Mouse (Mus musculus) forebrain, embryonic 15.5 days (tissue): ENCODE measurements around the gene Prune2. TPM values are rescaled to one million over a fixed set of nuclear protein-coding genes. Genes with fewer than 3 reads are reported as not detected.
"Not testable (repeated sequence)": the region's sequence is repeated elsewhere in the genome, so short reads cannot be mapped to it uniquely, and the experiment has no call there.

Experiments
- ATAC-seq: fragments of 200-750 bp; cut with Nextera tagmentation; replicated peaks from 2 replicates; pipeline ENCODE4 v1.8.0; 2017; ENCODE audit warnings: mild to moderate bottlenecking, moderate TSS enrichment, moderate library complexity
- H3K27ac ChIP-seq: fragments of 300-500 bp; sonication (generic); replicated peaks from 2 replicates; pipeline ENCODE4 v1.5.1; 2015; ENCODE audit warnings: mild to moderate bottlenecking, inconsistent platforms
- H3K27me3 ChIP-seq: fragments of 300-500 bp; sonication (generic); 2 replicates; pipeline ENCODE4 v1.6.1; 2015; ENCODE audit warnings: inconsistent platforms
- H3K36me3 ChIP-seq: fragments of 300-500 bp; sonication (generic); 2 replicates; pipeline ENCODE4 v1.6.1; 2015; ENCODE audit warnings: mild to moderate bottlenecking, inconsistent platforms
- H3K4me1 ChIP-seq: fragments of 300-500 bp; sonication (generic); 2 replicates; pipeline ENCODE4 v1.6.1; 2015; ENCODE audit warnings: inconsistent platforms
- H3K4me2 ChIP-seq: fragments of 300-500 bp; sonication (generic); replicated peaks from 2 replicates; pipeline ENCODE4 v1.6.1; 2015; ENCODE audit warnings: mild to moderate bottlenecking, inconsistent platforms
- H3K4me3 ChIP-seq: fragments of 300-500 bp; sonication (generic); 2 replicates; pipeline ENCODE4 v1.5.1; 2015; ENCODE audit warnings: mild to moderate bottlenecking, inconsistent platforms
- H3K9ac ChIP-seq: fragments of 300-500 bp; sonication (generic); replicated peaks from 2 replicates; pipeline ENCODE4 v1.6.1; 2015; ENCODE audit warnings: mild to moderate bottlenecking, inconsistent platforms
- H3K9me3 ChIP-seq: fragments of 300-500 bp; sonication (generic); 2 replicates; pipeline ENCODE4 v1.6.1; 2016; ENCODE audit warnings: inconsistent platforms
- WGBS: fragments of 180-500 bp; shearing (Covaris S2); methylation state at CpG from one replicate; pipeline ENCODE4 v1.1.7; 2015; ENCODE audit warnings: mixed read lengths; 5-methylcytosine and 5-hydroxymethylcytosine counted together
- polyA plus RNA-seq: library from polyadenylated mRNA; unstranded; fragments of >200 nt; fragmentation: Nextera tagmentation; extraction: Ambion mirVana; gene quantifications from 2 replicates; pipeline ENCODE4 v1.2.1, GENCODE M21; 2015

Prune2 gene
- polyA plus RNA-seq, 1 experiment from 2014 or later = 3.2 TPM

DNA sequence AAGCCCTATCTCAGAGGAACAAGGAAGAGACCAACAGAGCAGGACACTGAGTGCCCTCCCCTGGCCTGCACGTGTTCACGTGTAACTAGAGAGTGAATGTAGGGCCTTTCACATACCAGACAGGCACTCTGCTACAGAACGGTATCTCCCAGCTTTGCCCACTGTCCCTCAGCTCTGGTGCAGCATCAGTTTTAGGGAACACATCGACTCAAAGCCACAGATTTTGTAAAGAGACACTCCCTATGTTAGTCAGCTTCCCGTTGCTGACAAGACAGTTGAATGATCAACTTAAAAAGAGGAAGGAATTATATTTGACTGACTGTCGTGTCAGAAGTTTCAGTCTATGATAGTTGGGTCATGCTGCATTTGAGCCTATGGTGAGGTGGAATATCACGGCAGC lies 210.4 kb downstream of the Prune2 start:
- ATAC-seq = no peak
- 90% methylated on average over 7 of the region's 7 CpGs for WGBS

DNA sequence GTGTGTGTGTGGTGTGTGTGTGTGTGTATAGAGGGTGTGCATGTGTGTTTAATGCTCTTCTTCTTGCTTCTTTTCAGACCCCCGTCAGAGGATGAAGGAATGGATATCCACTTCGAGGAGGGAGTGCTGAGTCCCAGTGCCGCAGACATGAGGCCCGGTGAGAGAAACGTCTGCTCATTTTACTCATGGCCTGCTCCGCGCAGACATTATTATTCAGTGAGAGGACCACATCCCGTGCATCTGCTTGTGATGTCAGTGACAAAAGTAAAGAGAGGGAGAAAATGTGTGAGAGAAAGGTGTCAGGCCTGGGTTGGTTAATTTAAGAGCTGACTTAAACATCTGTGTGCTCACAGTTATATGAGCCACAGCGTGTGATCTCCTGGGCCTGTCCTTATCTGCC lies 212.3 kb downstream of the Prune2 start:
- ATAC-seq = no peak
- no peaks in the 10 kb centered on the region for H3K27me3 ChIP-seq
- H3K36me3 ChIP-seq = no peaks in the 10 kb centered on the region
- no peak overlapping the region for H3K9ac ChIP-seq
- WGBS = 86% methylated on average over 9 of the region's 9 CpGs
- H3K4me3 ChIP-seq = no peak overlapping the region
- H3K4me1 ChIP-seq = no peaks in the 10 kb centered on the region
- H3K9me3 ChIP-seq = no peaks in the 10 kb centered on the region
- H3K27ac ChIP-seq = no peak overlapping the region
- no peak overlapping the region for H3K4me2 ChIP-seq

More for the DNA sequence above, 210.4 kb downstream of the Prune2 start:
- H3K27me3 ChIP-seq = no peaks in the 10 kb centered on the region
- H3K9ac ChIP-seq = no peak overlapping the region
- H3K4me1 ChIP-seq = no peaks in the 10 kb centered on the region
- no peak overlapping the region for H3K4me2 ChIP-seq
- no peak overlapping the region for H3K4me3 ChIP-seq
- H3K27ac ChIP-seq = no peak overlapping the region
- no peaks in the 10 kb centered on the region for H3K36me3 ChIP-seq
- no peaks in the 10 kb centered on the region for H3K9me3 ChIP-seq

DNA sequence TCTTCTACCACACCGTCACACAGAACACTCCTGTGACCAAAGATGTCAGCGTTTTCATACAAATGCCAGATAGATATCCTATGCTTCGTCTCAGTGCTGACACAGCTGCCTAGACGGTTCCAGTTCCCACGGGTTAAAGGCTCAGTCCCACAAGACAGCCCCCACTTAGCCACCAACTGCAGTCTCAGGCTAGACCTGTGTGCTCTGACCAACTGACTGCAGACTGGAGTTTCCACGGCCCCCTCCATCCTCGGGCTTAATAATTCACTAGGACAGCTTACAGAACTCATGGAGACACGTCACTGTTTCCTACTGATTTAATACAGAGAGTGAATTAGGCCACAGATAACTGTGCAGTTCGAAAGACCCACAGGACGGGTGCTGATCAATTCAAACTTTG lies 213.8 kb downstream of the Prune2 start:
- ATAC-seq = no peak

DNA sequence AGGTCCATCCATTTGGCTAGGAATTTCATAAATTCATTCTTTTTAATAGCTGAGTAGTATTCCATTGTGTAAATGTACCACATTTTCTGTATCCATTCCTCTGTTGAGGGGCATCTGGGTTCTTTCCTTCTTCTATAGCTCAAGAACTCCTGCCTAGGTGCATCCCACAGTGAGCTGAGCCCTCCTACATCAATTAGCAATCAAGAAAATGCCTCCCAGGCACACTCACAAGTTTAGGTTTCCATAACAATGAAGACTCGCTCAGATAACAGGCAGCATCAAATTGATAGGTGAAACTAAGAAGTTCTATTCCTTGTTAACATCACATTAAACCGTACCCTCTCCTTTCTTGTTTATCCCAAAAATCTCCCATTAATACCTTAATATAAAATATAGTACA lies 218.6 kb downstream of the Prune2 start:
- H3K9me3 ChIP-seq, H3K4me2 ChIP-seq, H3K4me1 ChIP-seq, H3K36me3 ChIP-seq, H3K9ac ChIP-seq, H3K27ac ChIP-seq, H3K27me3 ChIP-seq, H3K4me3 ChIP-seq, ATAC-seq: not testable (repeated sequence)
- 92% methylated on average over 2 of the region's 2 CpGs for whole genome bisulfite sequencing

More for the DNA sequence above, 213.8 kb downstream of the Prune2 start:
- Histone ChIP-seq H3K27ac (no peak overlapping the region), H3K27me3 (no peaks in the 10 kb centered on the region), H3K4me3 (no peak overlapping the region), H3K4me2 (no peak overlapping the region), H3K4me1 (no peaks in the 10 kb centered on the region), H3K36me3 (no peaks in the 10 kb centered on the region), H3K9ac (no peak overlapping the region), H3K9me3 (no peaks in the 10 kb centered on the region)
- WGBS = 87% methylated on average over 10 of the region's 10 CpGs

DNA sequence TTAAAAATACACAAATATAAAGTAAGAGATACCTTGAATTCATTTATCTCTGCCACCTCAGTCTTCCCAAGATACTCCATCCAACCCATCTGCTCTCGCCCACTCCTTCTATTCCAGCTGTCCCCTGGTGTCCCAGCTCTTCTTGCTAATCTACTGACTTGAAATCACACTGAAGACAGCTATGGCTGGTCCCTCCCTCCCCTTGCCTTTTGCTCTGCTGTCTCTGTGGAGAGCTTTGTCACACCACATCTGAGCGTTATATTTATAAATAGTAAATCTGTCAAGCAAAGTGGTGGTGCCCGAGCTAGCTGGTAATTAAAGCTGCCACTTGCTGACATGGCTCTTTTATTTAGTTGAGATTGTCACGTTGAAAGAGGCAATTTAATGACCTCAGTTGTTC lies 224.6 kb downstream of the Prune2 start:
- no peak overlapping the region for H3K4me3 ChIP-seq
- ATAC-seq = peak; percentile 78
- no peak overlapping the region for H3K27ac ChIP-seq
- H3K9me3 ChIP-seq = no peaks in the 10 kb centered on the region
- no peaks in the 10 kb centered on the region for H3K27me3 ChIP-seq
- no peak overlapping the region for H3K4me2 ChIP-seq
- no peak overlapping the region for H3K9ac ChIP-seq
- H3K36me3 ChIP-seq = no peaks in the 10 kb centered on the region
- 21% methylated on average over 4 of the region's 4 CpGs for WGBS
- no peaks in the 10 kb centered on the region for H3K4me1 ChIP-seq

DNA sequence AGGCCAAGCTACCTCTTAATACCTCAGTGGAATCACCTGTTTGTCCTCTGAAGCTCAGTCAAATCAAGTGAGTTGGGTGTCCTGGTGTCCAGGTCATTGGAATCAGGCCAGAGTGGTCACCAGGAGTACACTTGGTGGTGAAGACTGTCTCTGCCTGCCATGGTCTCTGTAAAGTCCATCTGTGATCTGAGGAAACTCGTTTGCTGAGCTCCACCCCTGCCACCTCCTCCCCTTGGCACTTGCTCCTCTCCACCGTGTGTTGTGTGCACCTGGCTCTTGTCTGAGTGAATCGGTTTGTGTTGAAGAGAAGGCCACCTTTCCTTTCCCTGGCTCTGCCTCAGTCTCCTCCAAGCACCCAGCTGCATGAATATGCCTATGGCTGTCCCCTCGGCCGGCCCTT lies 238.8 kb downstream of the Prune2 start:
- H3K4me2 ChIP-seq = no peak overlapping the region
- 87% methylated on average over 5 of the region's 5 CpGs for WGBS
- ATAC-seq = no peak
- H3K9me3 ChIP-seq = no peaks in the 10 kb centered on the region
- no peaks in the 10 kb centered on the region for H3K27me3 ChIP-seq
- no peaks in the 10 kb centered on the region for H3K4me1 ChIP-seq
- no peak overlapping the region for H3K27ac ChIP-seq
- no peak overlapping the region for H3K4me3 ChIP-seq
- H3K9ac ChIP-seq = no peak overlapping the region
- H3K36me3 ChIP-seq = no peaks in the 10 kb centered on the region

DNA sequence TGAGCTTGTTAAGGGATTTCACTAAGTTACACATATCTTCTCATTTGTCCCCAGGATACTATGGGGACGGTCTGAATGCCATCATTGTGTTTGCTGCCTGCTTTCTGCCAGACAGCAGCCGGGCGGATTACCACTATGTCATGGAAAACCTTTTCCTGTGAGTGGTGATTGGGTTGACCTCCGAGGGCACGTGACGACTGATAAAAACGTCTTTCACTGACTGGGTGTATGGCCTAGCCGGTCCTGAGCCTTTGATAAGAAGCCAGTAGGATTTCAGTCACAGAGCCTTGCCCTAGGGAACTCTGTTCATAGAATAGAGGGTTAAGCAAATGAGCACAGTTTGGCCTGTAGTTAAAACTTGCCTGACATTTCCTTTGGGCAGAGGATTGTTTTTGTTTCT lies 243.1 kb downstream of the Prune2 start:
- H3K9me3 ChIP-seq = no peaks in the 10 kb centered on the region
- 57% methylated on average over 8 of the region's 8 CpGs for WGBS
- ATAC-seq = no peak
- H3K36me3 ChIP-seq = no peaks in the 10 kb centered on the region
- no peak overlapping the region for H3K9ac ChIP-seq
- H3K4me3 ChIP-seq = no peak overlapping the region
- no peaks in the 10 kb centered on the region for H3K4me1 ChIP-seq
- no peak overlapping the region for H3K4me2 ChIP-seq
- H3K27me3 ChIP-seq = no peaks in the 10 kb centered on the region
- no peak overlapping the region for H3K27ac ChIP-seq

DNA sequence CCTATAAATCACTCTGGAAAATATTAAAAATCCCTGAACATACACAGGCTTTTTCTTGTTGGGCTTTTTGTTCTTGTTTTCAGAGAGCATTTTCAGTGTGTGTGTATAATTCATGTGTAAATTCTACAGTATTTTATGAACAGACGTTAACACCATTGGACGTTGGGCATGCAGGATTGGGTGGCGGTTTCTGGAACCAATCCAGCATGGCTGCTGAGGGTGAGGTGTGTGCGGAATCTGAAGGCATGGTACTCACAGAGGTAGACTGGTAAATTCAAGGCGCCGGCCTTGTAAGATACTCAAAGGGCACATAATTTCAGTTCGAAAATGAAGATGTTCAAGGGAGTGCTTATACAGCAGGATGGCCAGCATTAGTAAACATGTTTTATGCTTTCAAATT lies 251.2 kb downstream of the Prune2 start:
- 78% methylated on average over 7 of the region's 7 CpGs for WGBS
- H3K36me3 ChIP-seq = no peaks in the 10 kb centered on the region
- no peaks in the 10 kb centered on the region for H3K4me1 ChIP-seq
- no peak overlapping the region for H3K9ac ChIP-seq
- H3K9me3 ChIP-seq = no peaks in the 10 kb centered on the region
- H3K4me2 ChIP-seq = no peak overlapping the region
- no peak overlapping the region for H3K27ac ChIP-seq
- no peak overlapping the region for H3K4me3 ChIP-seq
- ATAC-seq = no peak
- H3K27me3 ChIP-seq = no peaks in the 10 kb centered on the region

DNA sequence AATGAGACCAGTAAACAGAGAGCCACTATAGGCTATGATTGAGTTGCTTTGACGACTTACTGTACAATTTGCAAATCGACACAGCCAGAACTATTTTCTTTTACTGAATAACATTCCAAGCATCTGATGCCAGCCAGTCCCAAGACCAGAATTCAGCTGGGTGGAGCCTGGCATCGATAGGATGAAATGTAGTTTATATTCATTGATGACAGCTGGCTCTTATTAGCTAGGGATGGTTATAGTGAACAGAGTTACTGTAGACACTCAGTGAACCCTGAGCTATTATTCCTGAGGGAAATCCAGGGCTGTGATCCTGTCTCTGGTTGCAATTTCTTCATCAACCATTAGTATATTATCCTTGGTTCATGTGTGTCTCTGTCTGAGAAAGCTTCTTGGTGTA lies 254.6 kb downstream of the Prune2 start:
- ATAC-seq = no peak
- Histone ChIP-seq H3K36me3 (no peaks in the 10 kb centered on the region), H3K9me3 (no peaks in the 10 kb centered on the region), H3K9ac (no peak overlapping the region), H3K27me3 (no peaks in the 10 kb centered on the region), H3K27ac (no peak overlapping the region), H3K4me2 (no peak overlapping the region), H3K4me1 (no peaks in the 10 kb centered on the region), H3K4me3 (no peak overlapping the region)
- 76% methylated on average over 3 of the region's 3 CpGs for WGBS

DNA sequence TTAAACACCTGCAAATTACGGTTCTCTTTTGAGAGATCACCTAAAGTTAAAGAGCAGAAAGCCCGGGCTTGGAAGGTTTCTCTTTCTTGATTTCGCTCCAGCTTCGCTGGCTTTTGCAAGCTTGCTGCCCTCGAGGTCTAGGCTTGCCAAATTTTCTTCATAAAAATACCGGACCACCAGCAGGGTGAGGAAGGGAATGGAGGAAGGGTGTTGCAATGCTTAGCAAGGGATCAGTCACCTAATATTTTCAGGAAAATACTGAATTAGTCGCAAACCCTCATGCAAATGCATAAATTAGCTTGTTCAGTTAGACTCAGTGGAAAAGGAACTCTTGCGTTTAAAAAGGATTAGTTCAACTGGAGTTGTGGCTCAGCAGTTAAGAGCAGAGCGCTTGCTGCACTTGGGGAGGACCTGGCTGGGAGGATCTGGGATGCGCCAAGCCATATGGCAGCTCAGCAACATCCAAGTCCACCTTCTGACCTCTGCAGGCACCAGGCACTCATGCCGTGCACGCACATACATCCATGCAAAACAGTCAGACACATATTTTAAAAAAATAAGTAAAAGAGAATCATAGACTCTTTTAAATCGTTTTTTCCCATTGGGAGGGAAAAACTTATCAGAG lies 259.1 kb downstream of the Prune2 start:
- H3K9me3 ChIP-seq = no peaks in the 10 kb centered on the region

DNA sequence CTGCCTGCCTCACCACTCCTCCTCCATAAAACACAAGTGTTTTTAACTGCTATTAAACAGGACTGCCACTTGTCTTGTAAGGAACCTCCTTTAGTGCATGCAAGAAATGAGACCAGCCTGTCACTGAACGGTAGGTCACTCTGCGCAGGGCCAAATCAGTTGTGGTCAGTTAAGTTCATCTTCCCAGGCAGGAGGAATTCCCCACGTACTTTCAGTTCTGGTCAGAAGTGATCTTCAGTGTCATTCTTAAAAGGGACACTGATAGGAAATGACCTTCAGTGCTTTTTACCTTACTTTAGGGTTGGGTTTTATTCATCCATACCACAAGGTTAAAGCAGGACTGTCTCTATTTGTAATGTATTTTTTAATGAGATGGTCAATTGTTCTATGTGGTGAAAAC lies 262.3 kb downstream of the Prune2 start:
- H3K36me3 ChIP-seq = no peaks in the 10 kb centered on the region
- H3K4me2 ChIP-seq = no peak overlapping the region
- no peak overlapping the region for H3K9ac ChIP-seq
- no peaks in the 10 kb centered on the region for H3K4me1 ChIP-seq
- no peak overlapping the region for H3K27ac ChIP-seq
- H3K9me3 ChIP-seq = no peaks in the 10 kb centered on the region
- no peak overlapping the region for H3K4me3 ChIP-seq
- ATAC-seq = no peak
- WGBS = 95% methylated on average over 3 of the region's 3 CpGs
- H3K27me3 ChIP-seq = no peaks in the 10 kb centered on the region

More for the DNA sequence above, 259.1 kb downstream of the Prune2 start:
- no peak for ATAC-seq
- no peak overlapping the region for H3K9ac ChIP-seq
- no peak overlapping the region for H3K27ac ChIP-seq
- no peak overlapping the region for H3K4me3 ChIP-seq
- H3K36me3 ChIP-seq = no peaks in the 10 kb centered on the region
- 77% methylated on average over 13 of the region's 13 CpGs for WGBS
- no peaks in the 10 kb centered on the region for H3K27me3 ChIP-seq
- H3K4me1 ChIP-seq = no peaks in the 10 kb centered on the region
- no peak overlapping the region for H3K4me2 ChIP-seq

DNA sequence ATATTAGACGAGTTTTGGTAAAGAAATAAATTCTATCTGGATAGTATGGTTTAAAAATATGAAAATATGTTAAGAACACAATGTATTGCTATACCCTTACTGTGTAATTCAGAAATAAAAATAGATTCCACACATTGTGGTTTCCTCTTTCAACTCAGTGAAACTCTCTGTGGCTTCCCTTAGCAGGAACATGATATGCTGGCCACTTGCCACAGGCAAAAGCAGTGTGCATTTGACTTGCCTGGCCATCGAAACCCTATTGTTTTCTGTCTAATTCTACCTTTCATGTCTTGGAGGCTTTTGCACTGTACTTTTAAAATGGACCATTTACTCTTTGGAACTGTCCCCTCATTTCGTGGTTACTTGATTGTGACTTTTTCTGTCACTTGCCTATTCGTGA lies 267.9 kb downstream of the Prune2 start:
- H3K27ac ChIP-seq = no peak overlapping the region
- H3K9ac ChIP-seq = no peak overlapping the region
- H3K9me3 ChIP-seq = no peaks in the 10 kb centered on the region
- H3K4me1 ChIP-seq = no peaks in the 10 kb centered on the region
- H3K27me3 ChIP-seq = no peaks in the 10 kb centered on the region
- no peak overlapping the region for H3K4me2 ChIP-seq
- H3K4me3 ChIP-seq = no peak overlapping the region
- WGBS = 79% methylated on average over 4 of the region's 4 CpGs
- no peak for ATAC-seq
- H3K36me3 ChIP-seq = no peaks in the 10 kb centered on the region

DNA sequence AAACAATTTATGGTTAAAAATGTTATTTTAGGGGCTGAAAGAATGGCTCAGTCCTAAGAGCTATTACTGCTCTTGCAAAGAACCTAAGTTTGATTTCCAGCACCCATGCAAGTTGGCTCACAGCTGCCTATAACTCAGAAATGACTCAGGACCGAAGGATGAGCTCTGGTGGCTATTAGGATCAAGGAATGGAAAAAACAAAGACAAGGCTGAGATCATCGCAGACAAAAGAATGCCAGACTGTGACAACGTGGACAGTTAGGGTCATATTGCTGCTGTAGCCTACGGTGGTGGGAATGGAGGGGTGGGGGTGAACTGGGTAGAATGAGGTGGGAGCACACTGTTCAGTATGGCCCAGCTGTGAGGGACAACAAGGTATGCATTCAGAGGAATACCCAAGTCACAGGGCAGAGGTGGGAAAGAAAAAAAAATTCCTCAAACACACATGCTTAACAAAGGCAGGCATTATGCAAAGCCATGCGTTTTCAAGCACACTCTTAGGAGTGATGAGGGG lies 269.7 kb downstream of the Prune2 start:
- Histone ChIP-seq H3K4me3 (no peak overlapping the region), H3K36me3 (no peaks in the 10 kb centered on the region), H3K4me2 (no peak overlapping the region)

More for the DNA sequence above, 269.7 kb downstream of the Prune2 start:
- Histone ChIP-seq H3K9ac (no peak overlapping the region), H3K27ac (no peak overlapping the region), H3K9me3 (no peaks in the 10 kb centered on the region), H3K27me3 (no peaks in the 10 kb centered on the region), H3K4me1 (no peaks in the 10 kb centered on the region)
- WGBS = 61% methylated on average over 5 of the region's 5 CpGs
- ATAC-seq = no peak
